Comparison of ENCODE assay signal across 20 mouse cellular contexts in genomic region chr5:120481205-120481604, GRCm38 (mm10). TPM values are rescaled to one million over a fixed set of nuclear protein-coding genes. Genes with fewer than 3 reads are reported as not detected.
"Had no signal": no experiment of that assay in that cellular context is flagged by ENCODE, and none has a peak within 500 bp of the region (broad histone marks: within the 10 kb centered on the region; RNA-seq: fewer than 3 reads in every experiment).

No protein-coding gene starts in this region.

- H3K4me2 ChIP-seq: neural tube, embryonic 15.5 days; stomach, embryonic 15.5 days had no signal

- H3K9me3 ChIP-seq: neural tube, embryonic 15.5 days; stomach, embryonic 15.5 days had no signal

- H3K4me3 ChIP-seq: neural tube, embryonic 15.5 days; stomach, embryonic 15.5 days had no signal

- H3K27ac ChIP-seq: neural tube, embryonic 15.5 days; stomach, embryonic 15.5 days; stomach, postnatal 0 days had no signal

- H3K9ac ChIP-seq: neural tube, embryonic 15.5 days; stomach, embryonic 15.5 days had no signal

- H3K4me1 ChIP-seq: neural tube, embryonic 15.5 days; stomach, embryonic 15.5 days had no signal

- DNase-seq: retina, postnatal 1 day; right cerebral cortex, adult 18-20 months; right cerebral cortex, postnatal 14 days; right cerebral cortex, postnatal 25 days; right cerebral cortex, postnatal 4 days; spleen, adult 18-20 months; thymus, adult 18-20 months; thymus, adult 2 months; thymus, postnatal 14 days; thymus, postnatal 25 days; thymus, postnatal 36 days; thymus, postnatal 4 days had no signal

RNA-seq across cellular contexts. Expression of gene Sds, which starts 4.9 kb away (rescaled TPM):
- total RNA-seq: neutrophil, adult 5-6 weeks had no signal
- polyA plus RNA-seq: neural tube, embryonic 15.5 days; small intestine, adult 2 months; spleen, adult 2 months; stomach, embryonic 14.5 days; stomach, postnatal 0 days; urinary bladder, adult 2 months had no signal

RNA-seq across cellular contexts. Expression of gene Sdsl, which starts 8.6 kb away (rescaled TPM):
- total RNA-seq: neutrophil, adult 5-6 weeks had no signal

RNA-seq across cellular contexts. Expression of gene Lhx5, which starts 49.7 kb away (rescaled TPM):
- total RNA-seq: neutrophil, adult 5-6 weeks had no signal
- polyA plus RNA-seq: spleen, adult 2 months; urinary bladder, adult 2 months had no signal
